Mouse (Mus musculus) embryonic facial prominence, embryonic 15.5 days (tissue): ENCODE measurements at regions not wholly inside any gene's neighbourhood (a gene's known extent, or its start where the extent isn't known, plus 50 kb on each side); places are given as distances from the start of the nearest gene placed in this dataset.

Source experiments
- ATAC-seq: fragments of 200-750 bp; cut with Nextera tagmentation; 2 replicates; pipeline ENCODE4 v1.8.0; 2017; ENCODE audit warnings: low read depth, moderate TSS enrichment; ENCODE audit not compliant: insufficient number of reproducible peaks, low FRiP score, low TSS enrichment
- H3K27ac ChIP-seq: fragments of 300-500 bp; sonication (generic); replicated peaks from 2 replicates; pipeline ENCODE4 v1.5.1; 2015; ENCODE audit warnings: mild to moderate bottlenecking, inconsistent platforms
- H3K27me3 ChIP-seq: fragments of 300-500 bp; sonication (generic); 2 replicates; pipeline ENCODE4 v1.6.1; 2015; ENCODE audit warnings: inconsistent platforms
- H3K36me3 ChIP-seq: fragments of 300-500 bp; sonication (generic); 2 replicates; pipeline ENCODE4 v1.6.1; 2015; ENCODE audit warnings: mild to moderate bottlenecking, inconsistent platforms
- H3K4me1 ChIP-seq: fragments of 300-500 bp; sonication (generic); 2 replicates; pipeline ENCODE4 v1.6.1; 2015; ENCODE audit warnings: inconsistent platforms
- H3K4me2 ChIP-seq: fragments of 300-500 bp; sonication (generic); replicated peaks from 2 replicates; pipeline ENCODE4 v1.6.1; 2015; ENCODE audit warnings: mild to moderate bottlenecking, inconsistent platforms
- H3K4me3 ChIP-seq: fragments of 300-500 bp; sonication (generic); replicated peaks from 2 replicates; pipeline ENCODE4 v1.5.1; 2015; ENCODE audit warnings: mild to moderate bottlenecking, inconsistent platforms
- H3K9ac ChIP-seq: fragments of 300-500 bp; sonication (generic); 2 replicates; pipeline ENCODE4 v1.6.1; 2015; ENCODE audit warnings: inconsistent platforms
- H3K9me3 ChIP-seq: fragments of 300-500 bp; sonication (generic); replicated peaks from 2 replicates; pipeline ENCODE4 v1.6.1; 2016; ENCODE audit warnings: inconsistent platforms
- WGBS: fragments of 180-500 bp; shearing (Covaris S2); methylation state at CpG from one replicate; pipeline ENCODE4 v1.1.7; 2015; 5-methylcytosine and 5-hydroxymethylcytosine counted together

DNA sequence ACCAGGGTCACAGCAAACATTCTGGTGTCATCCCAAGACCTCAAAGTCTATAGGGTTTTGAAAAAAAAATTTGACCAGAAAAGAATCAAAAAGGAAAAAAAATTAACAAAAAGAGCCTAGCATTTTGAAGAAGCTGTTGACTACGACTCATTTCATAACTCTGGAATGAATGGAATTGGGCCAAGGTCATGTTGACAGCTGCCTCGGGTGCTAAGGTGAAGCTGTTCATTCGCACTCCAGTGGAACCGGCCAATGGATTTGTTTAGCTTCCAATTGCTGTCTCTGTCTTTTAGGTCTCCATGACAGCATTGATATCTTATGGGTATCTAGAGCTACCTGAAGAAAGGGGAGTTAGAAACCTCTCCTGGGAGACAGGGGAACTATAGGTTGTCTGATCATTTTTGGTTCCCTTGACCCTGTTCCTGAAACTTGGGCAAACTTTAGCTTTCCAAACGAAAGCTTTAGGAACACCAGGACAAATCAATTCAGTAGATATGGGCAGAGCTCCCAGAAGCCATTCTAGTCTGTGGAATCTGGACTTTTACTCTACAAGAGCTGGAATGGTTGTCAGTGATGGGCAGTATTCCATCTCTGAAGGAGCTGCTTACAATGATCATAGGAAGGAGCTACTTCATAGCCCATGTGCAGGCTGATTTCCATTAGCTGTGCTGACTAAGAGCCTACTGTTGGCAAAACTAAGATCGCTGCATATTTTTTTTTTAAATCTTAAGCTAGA lies 432.7 kb upstream of the Nr2f2 start:
- Histone ChIP-seq H3K9ac (no peak overlapping the region), H3K27ac (no peak overlapping the region), H3K27me3 (no peaks in the 10 kb centered on the region), H3K4me3 (no peak overlapping the region), H3K4me2 (no peak overlapping the region), H3K4me1 (no peaks in the 10 kb centered on the region), H3K36me3 (no peaks in the 10 kb centered on the region), H3K9me3 (no peaks in the 10 kb centered on the region)
- WGBS, result 69% methylated on average over 6 of the region's 6 CpGs
- no peak for ATAC-seq

DNA sequence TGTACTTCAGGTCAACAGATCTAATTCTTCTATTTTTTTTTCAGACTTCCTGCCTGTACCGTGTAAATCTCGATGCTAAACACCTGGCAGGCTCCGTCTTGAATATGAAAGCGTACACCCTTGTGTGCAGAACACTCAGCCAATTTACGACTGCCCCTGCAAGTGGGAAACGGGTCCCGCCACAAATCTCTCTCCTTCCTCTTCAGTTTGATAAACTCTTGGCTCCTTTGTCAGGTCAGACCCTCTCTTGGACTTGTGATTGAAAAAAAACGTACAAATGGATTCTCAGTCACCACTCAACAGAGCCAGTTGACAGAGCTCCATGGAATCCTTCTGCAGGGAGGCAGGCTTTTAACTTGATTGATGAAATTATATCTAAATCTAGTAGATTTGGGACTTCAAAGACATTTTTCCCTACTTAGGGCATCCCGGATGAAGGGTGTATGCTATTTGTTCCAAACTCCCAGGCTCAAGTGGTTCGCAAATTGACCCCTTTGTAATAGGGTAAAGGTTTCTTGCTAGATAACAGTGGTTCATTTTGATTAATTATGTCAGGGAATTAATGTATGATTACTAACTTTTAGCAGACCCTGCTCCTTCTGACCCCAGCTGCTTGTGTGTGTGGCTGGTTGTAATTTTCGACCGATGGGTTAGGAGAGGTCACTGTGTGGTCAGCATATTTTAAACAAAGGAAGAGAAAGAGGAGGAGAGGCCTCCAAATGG lies 429.7 kb upstream of the Nr2f2 start:
- Histone ChIP-seq H3K27ac (no peak overlapping the region), H3K9me3 (no peaks in the 10 kb centered on the region), H3K27me3 (no peaks in the 10 kb centered on the region), H3K4me2 (no peak overlapping the region), H3K4me1 (no peaks in the 10 kb centered on the region), H3K9ac (no peak overlapping the region), H3K4me3 (no peak overlapping the region), H3K36me3 (no peaks in the 10 kb centered on the region)
- 20% methylated on average over 12 of the region's 12 CpGs for WGBS
- no peak for ATAC-seq

DNA sequence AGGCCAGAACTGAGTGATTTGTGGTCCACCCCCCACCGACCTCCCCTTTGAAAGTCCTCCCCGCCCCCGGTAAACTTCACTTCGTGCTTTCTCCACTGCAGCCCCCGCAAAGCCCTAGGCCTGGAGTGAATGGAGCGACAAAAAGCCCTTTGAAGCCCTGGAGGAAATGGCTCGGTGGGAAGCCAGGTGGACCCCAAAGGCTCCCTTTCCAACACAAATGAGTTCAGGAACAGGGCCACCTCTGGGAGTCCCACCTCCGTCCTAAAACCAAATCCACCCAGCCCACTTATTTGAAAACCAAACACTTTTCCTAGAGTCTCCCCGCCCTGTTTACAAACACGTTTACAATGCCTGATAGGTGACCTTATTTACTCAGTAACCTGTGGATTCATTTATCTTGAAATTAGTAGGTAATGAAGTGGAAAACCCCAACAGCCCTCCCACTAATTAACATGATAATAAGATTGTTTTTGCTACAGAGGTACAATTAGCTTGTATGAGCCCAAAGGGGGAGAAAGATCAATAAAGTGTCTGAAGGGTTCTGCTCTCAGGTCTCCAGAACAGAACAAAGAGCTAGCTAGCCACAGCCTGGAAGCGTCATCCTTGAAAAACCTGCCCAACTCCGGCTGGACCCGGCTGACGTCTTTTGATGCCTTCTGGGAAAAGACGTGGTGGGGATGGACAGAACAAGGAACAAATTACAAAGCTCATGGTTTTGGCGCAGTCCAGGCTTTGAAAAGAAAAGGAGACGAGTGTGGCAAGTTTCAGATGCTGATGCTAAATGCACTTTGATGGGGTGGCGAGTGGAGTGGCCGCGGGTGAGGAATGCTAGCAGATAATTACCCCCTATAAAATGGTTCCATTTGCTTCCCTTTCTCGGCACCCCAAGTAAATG lies 422.6 kb upstream of the Nr2f2 start:
- no peak for ATAC-seq

DNA sequence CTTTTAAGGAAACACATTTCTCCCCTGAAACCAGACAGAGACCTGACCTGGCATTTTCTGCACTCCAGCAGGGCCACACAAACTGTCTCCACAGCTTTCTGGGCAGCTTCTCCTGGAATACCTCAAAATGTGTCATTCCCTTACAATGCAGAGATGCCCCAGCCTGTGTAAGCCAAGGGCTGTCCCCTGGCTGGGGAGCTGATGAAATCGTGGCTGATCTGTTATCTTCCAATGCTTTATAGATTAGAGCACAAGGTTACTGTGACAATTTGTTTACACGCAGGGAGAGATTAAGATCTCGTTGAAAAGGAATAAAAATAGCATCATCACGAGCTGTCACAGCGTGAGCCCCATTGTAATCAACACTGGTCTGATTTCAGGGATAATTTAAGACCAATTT lies 421.4 kb upstream of the Nr2f2 start:
- ATAC-seq, result no peak

More for the DNA sequence above, 422.6 kb upstream of the Nr2f2 start:
- no peaks in the 10 kb centered on the region for H3K36me3 ChIP-seq
- H3K27ac ChIP-seq, result no peak overlapping the region
- WGBS, result 21% methylated on average over 21 of the region's 21 CpGs
- H3K4me1 ChIP-seq, result 0 out of 2 replicates have a peak, but pooled peaks cover 4% of the 10 kb centered on the region
- H3K9me3 ChIP-seq, result no peaks in the 10 kb centered on the region
- no peak overlapping the region for H3K9ac ChIP-seq
- peak overlapping the region; percentile 8; the same call in 1 of the 2 replicates for H3K4me2 ChIP-seq
- peaks cover 13% of the 10 kb centered on the region for H3K27me3 ChIP-seq
- H3K4me3 ChIP-seq, result no peak overlapping the region

DNA sequence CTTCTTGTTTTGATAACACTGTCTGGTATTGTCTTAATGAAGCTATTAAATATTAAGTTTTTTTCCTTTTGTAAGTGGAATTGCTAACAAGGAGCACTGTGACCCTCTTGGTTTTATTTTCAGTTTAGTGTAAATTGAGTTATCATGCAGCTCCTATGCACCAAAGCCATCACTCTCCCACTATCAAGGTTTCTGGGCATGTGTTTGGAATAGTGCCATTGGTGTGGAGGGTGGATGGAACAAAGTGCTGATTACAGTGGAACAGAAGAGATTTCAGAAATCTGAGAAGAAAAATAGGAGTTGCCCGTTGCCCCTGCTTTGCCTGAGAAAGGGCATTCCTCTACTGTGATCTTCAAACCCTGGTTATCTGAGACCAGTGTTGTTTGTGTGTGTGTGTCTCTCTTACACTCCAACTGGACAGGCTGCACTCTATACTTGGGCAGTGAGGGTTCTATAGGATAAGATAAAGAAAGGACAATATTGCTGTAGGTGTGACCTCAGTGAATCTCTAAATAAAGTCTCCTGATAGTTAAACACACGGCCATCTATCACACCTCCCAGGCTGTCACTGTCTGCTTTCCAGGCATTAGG lies 414.3 kb upstream of the Nr2f2 start:
- no peaks in the 10 kb centered on the region for H3K4me1 ChIP-seq
- 47% methylated on average over 2 of the region's 2 CpGs for WGBS
- no peak for ATAC-seq
- no peaks in the 10 kb centered on the region for H3K36me3 ChIP-seq
- H3K27ac ChIP-seq, result no peak overlapping the region
- H3K4me2 ChIP-seq, result no peak overlapping the region
- no peak overlapping the region for H3K4me3 ChIP-seq
- no peaks in the 10 kb centered on the region for H3K9me3 ChIP-seq
- H3K9ac ChIP-seq, result no peak overlapping the region
- no peaks in the 10 kb centered on the region for H3K27me3 ChIP-seq

More for the DNA sequence above, 421.4 kb upstream of the Nr2f2 start:
- Histone ChIP-seq H3K27ac (no peak overlapping the region), H3K9me3 (no peaks in the 10 kb centered on the region), H3K36me3 (no peaks in the 10 kb centered on the region), H3K27me3 (peaks cover 13% of the 10 kb centered on the region), H3K4me3 (no peak overlapping the region), H3K9ac (no peak overlapping the region), H3K4me2 (no peak overlapping the region), H3K4me1 (0 out of 2 replicates have a peak, but pooled peaks cover 4% of the 10 kb centered on the region)
- 35% methylated on average over 5 of the region's 5 CpGs for WGBS

DNA sequence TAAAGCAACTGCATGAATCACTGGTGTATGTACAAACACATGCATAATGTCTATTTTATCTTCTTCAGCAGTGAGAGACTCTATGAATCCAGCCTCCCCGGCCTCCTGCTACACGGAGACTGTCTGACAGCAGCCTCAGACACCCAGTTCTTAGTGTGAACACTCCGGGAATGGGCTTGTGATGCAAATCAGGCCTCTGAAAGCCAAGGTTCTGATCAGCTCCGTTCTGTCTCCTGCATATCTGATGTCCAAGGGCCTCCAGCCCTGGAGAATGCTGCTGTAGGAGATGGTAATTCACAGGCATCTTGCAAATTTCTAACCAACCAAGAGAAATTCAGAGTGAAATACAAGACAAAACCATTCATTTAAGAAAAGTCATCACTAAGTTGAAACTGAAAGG lies 411.2 kb upstream of the Nr2f2 start:
- no peak overlapping the region for H3K4me2 ChIP-seq
- H3K9me3 ChIP-seq, result no peaks in the 10 kb centered on the region
- H3K27ac ChIP-seq, result no peak overlapping the region
- no peak overlapping the region for H3K4me3 ChIP-seq
- no peaks in the 10 kb centered on the region for H3K27me3 ChIP-seq
- 61% methylated on average over 4 of the region's 4 CpGs for WGBS
- H3K9ac ChIP-seq, result no peak overlapping the region
- H3K36me3 ChIP-seq, result no peaks in the 10 kb centered on the region
- H3K4me1 ChIP-seq, result no peaks in the 10 kb centered on the region
- ATAC-seq, result no peak

DNA sequence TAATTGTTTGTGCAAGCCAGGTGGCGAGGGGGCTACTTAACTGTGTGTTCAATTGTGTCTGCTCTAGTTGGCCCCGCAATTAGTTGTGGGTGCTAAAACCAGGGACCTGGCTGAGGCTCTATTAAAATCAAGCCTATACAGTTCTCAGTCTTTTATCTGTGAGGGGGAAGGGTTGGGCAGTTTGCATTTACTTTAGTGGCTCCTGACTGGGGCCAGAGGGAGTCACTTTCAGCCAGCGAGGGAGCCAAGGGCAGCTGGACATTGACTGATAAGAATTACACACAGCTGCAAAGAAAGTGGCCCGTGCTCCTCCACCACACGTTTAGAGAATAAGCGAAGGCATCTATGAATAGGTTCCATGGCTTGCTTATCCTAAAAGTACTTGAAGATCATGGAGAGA lies 403.1 kb upstream of the Nr2f2 start:
- H3K4me1 ChIP-seq, result no peaks in the 10 kb centered on the region
- no peaks in the 10 kb centered on the region for H3K9me3 ChIP-seq
- no peak overlapping the region for H3K27ac ChIP-seq
- ATAC-seq, result no peak
- H3K9ac ChIP-seq, result no peak overlapping the region
- H3K27me3 ChIP-seq, result no peaks in the 10 kb centered on the region
- 77% methylated on average over 6 of the region's 6 CpGs for WGBS
- H3K36me3 ChIP-seq, result no peaks in the 10 kb centered on the region
- H3K4me2 ChIP-seq, result no peak overlapping the region
- H3K4me3 ChIP-seq, result no peak overlapping the region

DNA sequence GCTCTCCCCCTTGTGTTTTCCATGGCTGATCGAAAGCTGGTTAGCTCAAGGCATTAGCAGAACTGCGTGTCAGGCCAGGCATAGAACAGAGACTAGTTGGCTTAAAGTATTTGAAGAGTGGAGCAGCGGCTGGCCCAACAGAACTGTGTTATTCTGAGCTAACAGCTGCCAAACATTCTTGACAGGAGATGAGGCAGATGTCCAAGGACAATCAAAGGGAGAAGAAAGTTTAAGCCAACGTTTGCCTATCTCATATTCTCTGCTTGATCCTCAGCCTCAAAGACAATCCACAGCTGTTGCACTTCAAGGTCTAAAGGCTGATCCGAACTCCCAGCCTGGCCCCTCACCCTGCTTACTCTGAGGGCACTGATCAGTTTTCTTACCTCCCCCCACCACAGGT lies 401.2 kb upstream of the Nr2f2 start:
- 60% methylated on average over 5 of the region's 5 CpGs for WGBS
- H3K4me1 ChIP-seq, result no peaks in the 10 kb centered on the region
- H3K27ac ChIP-seq, result no peak overlapping the region
- no peak overlapping the region for H3K9ac ChIP-seq
- H3K4me3 ChIP-seq, result no peak overlapping the region
- no peaks in the 10 kb centered on the region for H3K27me3 ChIP-seq
- no peaks in the 10 kb centered on the region for H3K9me3 ChIP-seq
- no peak overlapping the region for H3K4me2 ChIP-seq
- peak; percentile 60; the same call in 1 of the 2 replicates for ATAC-seq
- no peaks in the 10 kb centered on the region for H3K36me3 ChIP-seq

DNA sequence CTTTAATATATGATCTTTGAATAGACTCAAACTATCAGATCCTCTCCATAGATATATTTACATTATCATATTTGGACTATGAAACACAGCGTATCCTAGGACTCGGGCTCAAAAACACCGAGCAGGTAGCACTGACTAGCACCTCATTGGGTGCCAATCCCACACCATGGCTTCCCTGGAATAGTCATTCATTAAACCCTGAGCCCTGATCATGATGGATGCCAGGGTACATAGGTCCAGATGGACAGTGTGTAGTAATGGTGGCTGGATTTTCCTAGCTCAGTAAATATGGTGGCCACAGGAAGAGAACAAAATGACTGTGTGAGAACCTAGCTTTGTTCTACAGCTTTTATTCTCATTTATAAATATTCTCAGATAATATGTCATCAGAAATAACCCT lies 390.1 kb upstream of the Nr2f2 start:
- ATAC-seq, result no peak
- 95% methylated on average over 3 of the region's 3 CpGs for WGBS
- Histone ChIP-seq H3K4me1 (no peaks in the 10 kb centered on the region), H3K4me3 (no peak overlapping the region), H3K4me2 (no peak overlapping the region), H3K27me3 (no peaks in the 10 kb centered on the region), H3K9me3 (no peaks in the 10 kb centered on the region), H3K27ac (no peak overlapping the region), H3K9ac (no peak overlapping the region), H3K36me3 (no peaks in the 10 kb centered on the region)

DNA sequence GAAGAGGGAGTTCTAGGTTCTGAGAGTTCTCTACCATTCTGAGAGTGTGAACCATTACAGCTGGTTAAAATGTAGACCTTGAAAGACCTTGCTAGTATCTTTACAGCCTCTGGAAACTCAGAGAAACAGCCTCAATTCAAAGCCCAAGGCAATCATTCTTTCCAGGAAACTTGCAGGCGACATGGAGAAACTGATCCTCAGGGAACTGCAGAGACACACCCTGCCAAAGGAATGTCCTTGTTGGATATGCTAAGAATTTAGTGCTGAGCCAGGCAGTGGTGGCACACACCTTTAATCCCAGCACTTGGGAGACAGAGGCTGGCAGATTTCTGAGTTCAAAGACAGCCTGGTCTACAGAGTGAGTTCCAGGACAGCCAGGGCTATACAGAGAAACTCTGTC lies 388.3 kb upstream of the Nr2f2 start:
- no peaks in the 10 kb centered on the region for H3K9me3 ChIP-seq
- H3K27ac ChIP-seq, result no peak overlapping the region
- H3K27me3 ChIP-seq, result no peaks in the 10 kb centered on the region
- H3K36me3 ChIP-seq, result no peaks in the 10 kb centered on the region
- H3K4me1 ChIP-seq, result no peaks in the 10 kb centered on the region
- ATAC-seq, result no peak
- H3K4me3 ChIP-seq, result no peak overlapping the region
- no peak overlapping the region for H3K4me2 ChIP-seq
- no peak overlapping the region for H3K9ac ChIP-seq
- WGBS, result 60% methylated on average over 1 of the region's 1 CpGs

DNA sequence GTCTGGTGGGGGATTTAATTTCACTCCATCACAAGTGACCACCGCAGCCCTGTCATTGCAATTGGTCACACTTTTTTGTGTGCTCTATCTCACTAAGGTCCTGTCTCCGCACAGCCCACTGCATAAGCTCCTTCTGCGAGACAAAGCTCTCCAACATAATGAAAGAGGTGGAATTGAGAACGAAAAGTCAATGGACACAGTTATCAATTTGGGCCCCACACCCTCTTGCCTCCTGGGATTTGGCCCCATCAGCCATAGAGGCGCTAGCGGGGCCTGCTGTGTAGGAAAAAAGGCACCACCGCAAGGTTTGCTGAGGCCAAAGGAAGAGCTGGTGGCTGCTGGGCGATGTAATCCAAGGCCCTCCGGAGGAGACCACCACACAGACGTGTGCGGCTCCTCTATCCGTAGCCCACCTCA lies 386.3 kb upstream of the Nr2f2 start:
- Histone ChIP-seq H3K4me1 (no peaks in the 10 kb centered on the region), H3K27me3 (no peaks in the 10 kb centered on the region), H3K4me3 (no peak overlapping the region), H3K9me3 (no peaks in the 10 kb centered on the region), H3K27ac (no peak overlapping the region), H3K36me3 (no peaks in the 10 kb centered on the region), H3K4me2 (no peak overlapping the region), H3K9ac (no peak overlapping the region)
- 68% methylated on average over 12 of the region's 12 CpGs for WGBS
- ATAC-seq, result no peak
